Mouse (Mus musculus): ENCODE data around the gene Map1lc3a. TPM values are rescaled to one million over a fixed set of nuclear protein-coding genes. Genes with fewer than 3 reads are reported as not detected.

The Map1lc3a gene
- polyA plus RNA-seq, 1 experiment from 2014 or later = 128 TPM

GRCm38 (mm10) chr2:155318618-155319017, 42.5 kb downstream of the Map1lc3a start:
- TF ChIP-seq CTCF (IDR thresholded peaks at IDR 0.05) = no peak
- no peak for ATAC-seq
- ChIA-PET POLR2A (no interaction called here), CTCF (interaction anchor here (0.9 kb wide), 1 partner anchor 10 kb away, joined by 3 read pairs; no protein-coding TSS in a partner anchor)
- in situ Hi-C loops (cut with MboI; ENCODE audit: low pct_unique_long_range_greater_than_20kb) = no loop called here
- no peak for DNase-seq (ENCODE audit: low read depth, low spot score)
- no peaks in the 10 kb centered on the region for H3K27me3 ChIP-seq

DNA sequence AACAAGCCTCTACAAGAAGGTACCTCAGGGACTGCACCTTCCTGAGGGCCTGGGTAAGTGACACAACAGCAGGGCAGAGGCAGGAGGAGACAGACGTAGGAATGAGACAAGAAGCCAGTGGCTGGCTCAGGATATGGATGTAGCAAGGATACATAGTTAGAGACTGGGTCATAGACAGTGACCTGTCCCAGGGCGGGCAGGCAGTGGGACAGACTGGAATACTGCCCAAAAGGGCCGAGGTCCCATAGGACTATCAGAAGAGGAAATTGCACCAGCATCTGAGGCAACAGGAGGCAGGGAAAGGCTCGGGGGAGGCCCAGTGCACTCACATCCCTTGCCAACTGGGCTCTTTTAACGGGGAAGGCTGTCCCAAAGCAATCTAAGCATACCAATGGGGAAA, 44.5 kb downstream of the Map1lc3a start:
- DNase-seq (ENCODE audit: low read depth, low spot score) (no peak), ATAC-seq (no peak)
- ChIA-PET POLR2A (no interaction called here), CTCF (interaction anchor here (1.0 to 1.2 kb wide), 2 partner anchors 9 to 11 kb away, joined by 3 to 4 read pairs; no protein-coding TSS in a partner anchor)
- no peak for TF ChIP-seq CTCF (IDR thresholded peaks at IDR 0.05)
- in situ Hi-C loops (cut with MboI; ENCODE audit: low pct_unique_long_range_greater_than_20kb) = no loop called here
- H3K27me3 ChIP-seq = no peaks in the 10 kb centered on the region

DNA sequence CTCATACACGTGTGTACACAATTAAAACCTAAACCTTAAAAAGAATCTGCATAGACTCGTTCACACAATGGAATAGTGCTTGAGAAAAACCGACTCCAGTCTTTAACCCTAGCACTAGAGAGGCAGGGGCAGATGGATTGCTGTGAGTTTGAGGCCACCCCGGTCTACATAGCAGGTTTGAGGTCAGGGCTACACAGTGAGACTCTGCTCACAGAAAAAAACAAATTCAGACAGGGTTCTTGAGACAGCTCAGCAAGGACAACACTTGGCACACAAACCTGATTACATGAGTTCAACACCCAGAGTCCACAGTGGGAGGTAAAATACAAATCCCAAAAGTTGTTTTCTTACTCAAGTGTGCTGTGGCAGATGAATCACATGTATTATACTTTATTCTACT, 49.9 kb downstream of the Map1lc3a start:
- DNase-seq (ENCODE audit: low read depth, low spot score) = no peak
- POLR2A ChIA-PET = no interaction called here
- in situ Hi-C loops (cut with MboI; ENCODE audit: low pct_unique_long_range_greater_than_20kb) = no loop called here
- no peak for ATAC-seq
- H3K27me3 ChIP-seq = no peaks in the 10 kb centered on the region
- CTCF ChIA-PET = interaction anchor here (1.5 kb wide), 1 partner anchor 24 kb away, joined by 4 read pairs; no protein-coding TSS in a partner anchor
- TF ChIP-seq CTCF (IDR thresholded peaks at IDR 0.05) = no peak

Other genes with a start within 250 kb of the Map1lc3a start
- 6.3 TPM for gene Ahcy, start 201.8 kb upstream of the Map1lc3a start, polyA plus RNA-seq (2021)
- gene Itch, start 142.8 kb upstream of the Map1lc3a start, polyA plus RNA-seq (2021) = 51.0 TPM
- 316 TPM for gene Dynlrb1, start 39.8 kb upstream of the Map1lc3a start, polyA plus RNA-seq (2021)
- gene Pigu, start 81.1 kb downstream of the Map1lc3a start, polyA plus RNA-seq (2021) = 50.3 TPM
- gene Trp53inp2, start 104.8 kb downstream of the Map1lc3a start, polyA plus RNA-seq (2021) = 140 TPM
- gene Ncoa6, start 197.6 kb downstream of the Map1lc3a start, polyA plus RNA-seq (2021) = 40.0 TPM
- gene Acss2, start 241.7 kb downstream of the Map1lc3a start, polyA plus RNA-seq (2021) = 12.4 TPM
- 27.0 TPM for gene Ggt7, start 241.9 kb downstream of the Map1lc3a start, polyA plus RNA-seq (2021)